Comparison of ENCODE assay signal across 8 mouse cellular contexts in the genomic region with DNA sequence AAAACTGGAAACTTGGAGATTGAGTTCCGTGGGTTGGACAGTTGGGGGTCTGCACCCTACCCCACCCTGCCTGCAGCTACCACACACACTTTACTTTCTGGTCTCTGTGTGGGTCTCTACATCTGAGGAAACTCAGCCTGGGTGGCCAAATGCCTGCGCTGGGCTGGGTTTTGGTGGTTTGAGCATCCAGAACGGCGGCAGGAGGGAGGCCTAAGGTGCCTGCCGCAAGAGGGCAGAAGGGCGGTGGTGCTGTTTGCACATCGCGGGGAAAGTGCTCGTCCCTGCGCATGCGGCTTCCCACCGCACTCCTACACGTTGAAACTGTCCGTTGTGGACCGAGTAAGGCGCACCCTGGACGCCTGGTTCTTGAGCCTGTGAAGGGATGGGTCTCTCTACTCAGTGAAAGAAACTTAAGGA. TPM values are rescaled to one million over a fixed set of nuclear protein-coding genes. Genes with fewer than 3 reads are reported as not detected.
DNase-seq lines count a peak whose midpoint lies in the region; ATAC-seq lines count a peak whose summit lies in the region.

No protein-coding gene starts in this region.

- H3K9me3 ChIP-seq in forebrain, embryonic 14.5 days (replicated peaks; ENCODE audit: control insufficient read depth, low read length) = no peaks in the 10 kb centered on the region
- H3K9me3 ChIP-seq in liver, embryonic 15.5 days (replicated peaks) = no peaks in the 10 kb centered on the region

- peak overlapping the region; percentile 47; the same call in 1 of the 2 replicates for H3K9ac ChIP-seq in forebrain, embryonic 14.5 days (ENCODE audit: low read length)
- no peak overlapping the region for H3K9ac ChIP-seq in liver, embryonic 15.5 days

- no peaks in the 10 kb centered on the region for H3K27me3 ChIP-seq in forebrain, embryonic 14.5 days (replicated peaks; ENCODE audit: control insufficient read depth, insufficient read depth, low read length)
- H3K27me3 ChIP-seq in liver, embryonic 15.5 days = peaks cover 70% of the 10 kb centered on the region

- peak; percentile 36 for DNase-seq in c-Kit-positive CD71-negative TER-119-negative erythroid progenitor cells, embryonic 14.5 days (ENCODE audit: low read depth)
- peak; percentile 81 for DNase-seq in forebrain, embryonic 14.5 days (ENCODE audit: low spot score)
- peak; percentile 89 to 91 for DNase-seq in heart, postnatal 10 days
- peak; percentile 67 for DNase-seq in large intestine, adult 2 months (ENCODE audit: low read depth, low spot score)
- peak; percentile 81 for DNase-seq in testis, postnatal 14 days (ENCODE audit: low spot score)

- intact Hi-C loops in heart, postnatal 10 days (cut with DNase I) = loop anchor here (2.0 kb wide), 2 partner anchors 41 to 95 kb away; a partner anchor contains a TSS

- no peaks in the 10 kb centered on the region for H3K36me3 ChIP-seq in forebrain, embryonic 14.5 days (ENCODE audit: control insufficient read depth, insufficient read depth, low read length)
- no peaks in the 10 kb centered on the region for H3K36me3 ChIP-seq in liver, embryonic 15.5 days (replicated peaks)

- peak overlapping the region; percentile 67 for H3K4me2 ChIP-seq in forebrain, embryonic 14.5 days (ENCODE audit: low read length)
- peak overlapping the region; percentile 48 for H3K4me2 ChIP-seq in liver, embryonic 15.5 days

- H3K4me1 ChIP-seq in forebrain, embryonic 14.5 days (ENCODE audit: control insufficient read depth, insufficient read depth, low read length) = 0 out of 2 replicates have a peak, but pooled peaks cover 4% of the 10 kb centered on the region
- H3K4me1 ChIP-seq in liver, embryonic 15.5 days (replicated peaks) = peaks cover 4% of the 10 kb centered on the region; the same call in 1 of the 2 replicates

- H3K4me3 ChIP-seq in forebrain, embryonic 14.5 days (ENCODE audit: low read depth, low read length) = peak overlapping the region; percentile 35
- H3K4me3 ChIP-seq in liver, embryonic 15.5 days (replicated peaks) = no peak overlapping the region; the same call in 1 of the 2 replicates

- no peak overlapping the region for H3K27ac ChIP-seq in forebrain, embryonic 14.5 days (ENCODE audit: low read depth, low read length)
- H3K27ac ChIP-seq in liver, embryonic 15.5 days (replicated peaks) = no peak overlapping the region

- peak; percentile 58 for ATAC-seq in CD4-positive, CD25-positive, alpha-beta regulatory T cell, adult 4 months
- peak; percentile 85 for ATAC-seq in forebrain, embryonic 14.5 days
- no peak for ATAC-seq in liver, embryonic 15.5 days (ENCODE audit: insufficient read depth)
- peak; percentile 57 for ATAC-seq in neutrophil, adult 5-6 weeks (ENCODE audit: extremely low read depth, insufficient number of reproducible peaks, low FRiP score, poor library complexity, severe bottlenecking)

- WGBS in forebrain, embryonic 14.5 days = under 1% methylated on average over 17 of the region's 17 CpGs
- WGBS in large intestine, adult 2 months = 2% methylated on average over 17 of the region's 17 CpGs
- 1% methylated on average over 17 of the region's 17 CpGs for WGBS in liver, embryonic 15.5 days (ENCODE audit: insufficient replicate concordance)

RNA-seq across cellular contexts. Expression of a gene that starts 32.8 kb away (rescaled TPM):
- polyA plus RNA-seq in CD4-positive, CD25-positive, alpha-beta regulatory T cell, adult 4 months (2017; shearing (Covaris generic)) = 100 to 1,000 TPM; 220 to 344 TPM
- polyA plus RNA-seq in forebrain, embryonic 14.5 days (2014; fragmentation: Nextera tagmentation; extraction: Ambion mirVana) = 5.6 and 7.7 TPM in 2 replicates
- 10 to 100 TPM; 13.4 to 14.4 TPM for total RNA-seq in heart, postnatal 10 days (2021)
- polyA plus RNA-seq in large intestine, adult 2 months (2012; rRNA removed) = 7.8 and 9.0 TPM in 2 replicates
- polyA plus RNA-seq in liver, embryonic 15.5 days (2015; fragmentation: Nextera tagmentation; extraction: Ambion mirVana) = 4.3 and 5.6 TPM in 2 replicates
- total RNA-seq in neutrophil, adult 5-6 weeks (2017) = 85.2 and 100 TPM in 2 replicates

RNA-seq across cellular contexts. Expression of a gene that starts 40.8 kb away (rescaled TPM):
- under 1 TPM; 0.26 to 0.86 TPM for polyA plus RNA-seq in CD4-positive, CD25-positive, alpha-beta regulatory T cell, adult 4 months (2017; shearing (Covaris generic))
- polyA plus RNA-seq in forebrain, embryonic 14.5 days (2014; fragmentation: Nextera tagmentation; extraction: Ambion mirVana) = 54.3 and 72.2 TPM in 2 replicates
- total RNA-seq in heart, postnatal 10 days (2021) = 10 to 100 TPM; 36.5 to 37.4 TPM
- polyA plus RNA-seq in large intestine, adult 2 months (2012; rRNA removed) = 10.6 and 12.7 TPM in 2 replicates
- polyA plus RNA-seq in liver, embryonic 15.5 days (2015; fragmentation: Nextera tagmentation; extraction: Ambion mirVana) = 2.0 TPM in 2 replicates
- 0.61 and 0.70 TPM in 2 replicates for total RNA-seq in neutrophil, adult 5-6 weeks (2017)

Comparison
In these comparisons a context has a peak if more than half of its experiments do, and no peak if none do; other contexts are left out.
1. DNase-seq: peak in every context shown above with its lines; median percentile 90 in heart, postnatal 10 days; 81 in forebrain, embryonic 14.5 days; 81 in testis, postnatal 14 days; 67 in large intestine, adult 2 months; 36 in c-Kit-positive CD71-negative TER-119-negative erythroid progenitor cells, embryonic 14.5 days.
2. RNA of a gene that starts 32.8 kb away (polyA plus RNA-seq): 220 to 344 TPM in CD4-positive, CD25-positive, alpha-beta regulatory T cell, adult 4 months; 7.8 to 9.0 TPM in large intestine, adult 2 months, 5.6 to 7.7 TPM in forebrain, embryonic 14.5 days and 4.3 to 5.6 TPM in liver, embryonic 15.5 days; every median in the first group is over 10 times any median in the second.